27 mouse cellular contexts compared by ENCODE assay signal in the genomic region with DNA sequence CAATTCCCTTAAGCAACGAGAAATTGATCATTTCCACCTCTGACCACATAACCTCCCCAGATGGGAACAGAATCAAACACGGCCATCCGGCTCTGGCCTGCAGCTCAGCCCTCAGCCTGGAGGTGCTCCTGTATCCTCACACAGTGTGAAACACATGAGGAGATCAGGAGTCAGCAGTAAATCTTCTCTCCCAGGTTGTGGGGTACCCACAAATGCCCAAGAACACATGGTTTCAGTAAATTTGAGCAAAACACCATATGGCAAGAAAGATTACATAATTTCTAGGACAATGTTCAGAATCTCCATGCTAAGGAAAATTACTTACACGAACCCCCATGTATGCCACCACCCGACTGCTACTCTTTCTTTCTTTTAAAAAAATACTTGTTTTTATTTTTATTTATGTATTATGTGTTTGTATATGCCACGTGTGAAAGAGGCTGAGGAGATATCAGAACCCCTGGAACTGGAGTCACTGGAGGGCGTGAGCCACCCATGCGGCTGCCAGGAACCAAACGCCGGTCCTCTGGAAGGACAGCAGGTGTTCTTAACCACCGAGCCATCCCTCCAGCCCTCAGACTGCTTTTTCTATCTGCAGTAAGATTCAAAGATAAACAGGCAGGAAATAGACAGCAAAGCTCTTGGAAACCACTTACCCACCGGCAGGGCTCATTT.
DNase-seq lines count a peak whose midpoint lies in the region; ATAC-seq and TF ChIP-seq lines count a peak whose summit lies in the region.
"Had no signal": no experiment of that assay in that cellular context is flagged by ENCODE, and none has a peak within 500 bp of the region (broad histone marks: within the 10 kb centered on the region; RNA-seq: fewer than 3 reads in every experiment).

No protein-coding gene starts in this region.

- no peak overlapping the region for H3K4me2 ChIP-seq in stomach, postnatal 0 days (replicated peaks; ENCODE audit: low read depth)
- H3K4me2 ChIP-seq in midbrain, postnatal 0 days (ENCODE audit: low read depth, low read length, poor library complexity, severe bottlenecking), result no peak overlapping the region
- H3K4me2 ChIP-seq: embryonic facial prominence, embryonic 12.5 days; forebrain, embryonic 12.5 days; heart, embryonic 12.5 days; intestine, embryonic 15.5 days; limb, embryonic 13.5 days; liver, embryonic 12.5 days; neural tube, embryonic 15.5 days had no signal

- no peaks in the 10 kb centered on the region for H3K36me3 ChIP-seq in stomach, postnatal 0 days (ENCODE audit: control insufficient read depth, insufficient read depth, low read length)
- no peaks in the 10 kb centered on the region for H3K36me3 ChIP-seq in midbrain, postnatal 0 days (ENCODE audit: insufficient read depth, low read length)
- H3K36me3 ChIP-seq: embryonic facial prominence, embryonic 12.5 days; hindbrain, embryonic 10.5 days; intestine, embryonic 15.5 days; limb, embryonic 13.5 days; liver, embryonic 12.5 days; neural tube, embryonic 15.5 days had no signal

- intact Hi-C loops in left cerebral cortex, adult 2 months (cut with DNase I), result loop anchor here (2.0 kb wide), 1 partner anchor 86 kb away; no protein-coding TSS in a partner anchor

- no peaks in the 10 kb centered on the region for H3K4me1 ChIP-seq in stomach, postnatal 0 days (replicated peaks; ENCODE audit: control insufficient read depth, insufficient read depth)
- no peaks in the 10 kb centered on the region for H3K4me1 ChIP-seq in midbrain, postnatal 0 days (ENCODE audit: insufficient read depth, low read length)
- H3K4me1 ChIP-seq: embryonic facial prominence, embryonic 12.5 days; intestine, embryonic 15.5 days; liver, embryonic 12.5 days had no signal

- WGBS in stomach, postnatal 0 days, result 76% methylated on average over 12 of the region's 12 CpGs
- 86% methylated on average over 12 of the region's 12 CpGs for WGBS in midbrain, postnatal 0 days

- H3K27me3 ChIP-seq in stomach, postnatal 0 days (ENCODE audit: control insufficient read depth, insufficient read depth, low read length), result no peaks in the 10 kb centered on the region
- H3K27me3 ChIP-seq in midbrain, postnatal 0 days (ENCODE audit: insufficient read depth, low read length), result no peaks in the 10 kb centered on the region
- H3K27me3 ChIP-seq: embryonic facial prominence, embryonic 12.5 days; forebrain, embryonic 12.5 days; heart, embryonic 12.5 days; intestine, embryonic 15.5 days; limb, embryonic 13.5 days; liver, embryonic 12.5 days; neural tube, embryonic 15.5 days had no signal

- H3K9me3 ChIP-seq in stomach, postnatal 0 days (ENCODE audit: control insufficient read depth, low read length), result no peaks in the 10 kb centered on the region
- no peaks in the 10 kb centered on the region for H3K9me3 ChIP-seq in midbrain, postnatal 0 days (ENCODE audit: low read length)
- H3K9me3 ChIP-seq: embryonic facial prominence, embryonic 12.5 days; forebrain, embryonic 12.5 days; heart, embryonic 12.5 days; hindbrain, embryonic 10.5 days; intestine, embryonic 15.5 days; limb, embryonic 13.5 days; liver, embryonic 12.5 days; midbrain, embryonic 10.5 days; neural tube, embryonic 15.5 days had no signal

- H3K4me3 ChIP-seq in left cerebral cortex, adult 2 months, result no peak overlapping the region
- no peak overlapping the region for H3K4me3 ChIP-seq in stomach, postnatal 0 days (ENCODE audit: low read depth, low read length)
- H3K4me3 ChIP-seq in midbrain, postnatal 0 days (ENCODE audit: low read depth, low read length), result no peak overlapping the region
- H3K4me3 ChIP-seq: embryonic facial prominence, embryonic 12.5 days; erythroblast, embryonic 14.5 days; forebrain, embryonic 12.5 days; heart, embryonic 12.5 days; hindbrain, embryonic 10.5 days; intestine, embryonic 15.5 days; limb, embryonic 13.5 days; liver, embryonic 12.5 days; midbrain, embryonic 10.5 days; neural tube, embryonic 15.5 days had no signal

- ATAC-seq in stomach, postnatal 0 days (ENCODE audit: low FRiP score, low TSS enrichment), result no peak
- ATAC-seq in midbrain, postnatal 0 days (ENCODE audit: low FRiP score), result no peak
- ATAC-seq: activated CD4-positive, CD25-positive, alpha-beta regulatory T cell, adult 4 months; hindbrain, embryonic 16.5 days; intestine, embryonic 15.5 days; liver, embryonic 12.5 days had no signal

- TF ChIP-seq EP300 in stomach, postnatal 0 days (optimal IDR thresholded peaks at IDR 0.05), result no peak

- no peak overlapping the region for H3K9ac ChIP-seq in stomach, postnatal 0 days (ENCODE audit: low read length)
- no peak overlapping the region for H3K9ac ChIP-seq in midbrain, postnatal 0 days (replicated peaks; ENCODE audit: low read length, poor library complexity, severe bottlenecking)
- H3K9ac ChIP-seq: embryonic facial prominence, embryonic 12.5 days; forebrain, embryonic 12.5 days; heart, embryonic 12.5 days; intestine, embryonic 15.5 days; limb, embryonic 13.5 days; liver, embryonic 12.5 days; neural tube, embryonic 15.5 days had no signal

- DNase-seq in left cerebral cortex, adult 2 months (ENCODE audit: extremely low spot score in 1 of 2, low spot score in 2 of 2), result peak in 1 of 2 experiments; percentile 27
- no peak for DNase-seq in left cerebral cortex, adult 11 months (ENCODE audit: low spot score)
- peak; percentile 81 for DNase-seq in brain, adult 2 months (ENCODE audit: low read depth, low spot score)
- peak; percentile 57 for DNase-seq in cerebellum, adult 11 months
- peak; percentile 83 for DNase-seq in cerebellum, adult 9-11 months
- no peak for DNase-seq in stomach, postnatal 0 days (ENCODE audit: low spot score)
- DNase-seq in midbrain, postnatal 0 days (ENCODE audit: low spot score), result no peak
- DNase-seq: adrenal gland, postnatal 10 days; heart, postnatal 10 days; kidney, adult 9 months; kidney, postnatal 14 days; layer of hippocampus, adult 9-11 months; lung, adult 18-20 months; lung, postnatal 10 days; right cerebral cortex, adult 18-20 months had no signal

- peak overlapping the region; percentile 51; the same call in 1 of the 2 replicates for H3K27ac ChIP-seq in left cerebral cortex, adult 2 months
- H3K27ac ChIP-seq in stomach, postnatal 0 days (replicated peaks), result no peak overlapping the region
- H3K27ac ChIP-seq in midbrain, postnatal 0 days (ENCODE audit: low read depth, low read length), result no peak overlapping the region
- H3K27ac ChIP-seq: embryonic facial prominence, embryonic 12.5 days; forebrain, embryonic 12.5 days; hindbrain, embryonic 10.5 days; intestine, embryonic 15.5 days; limb, embryonic 13.5 days; liver, embryonic 12.5 days; midbrain, embryonic 10.5 days; neural tube, embryonic 15.5 days had no signal

- no peak for TF ChIP-seq CTCF in left cerebral cortex, adult 2 months (IDR thresholded peaks at IDR 0.05)
- no peak for TF ChIP-seq CTCF in stomach, postnatal 0 days (IDR thresholded peaks at IDR 0.05; ENCODE audit: low read depth)
- no peak for TF ChIP-seq CTCF in midbrain, postnatal 0 days (IDR thresholded peaks at IDR 0.05)

Comparison
In these comparisons a context has a peak if more than half of its experiments do, and no peak if none do; other contexts are left out.
1. DNase-seq: peak in brain, adult 2 months (single experiment), cerebellum, adult 11 months (single experiment) and cerebellum, adult 9-11 months (single experiment); none in left cerebral cortex, adult 11 months (single experiment), stomach, postnatal 0 days (single experiment) and midbrain, postnatal 0 days (single experiment).